Mouse (Mus musculus) MEL (cell line): ENCODE measurements around the gene Cela2a. TPM values are rescaled to one million over a fixed set of nuclear protein-coding genes. Genes with fewer than 3 reads are reported as not detected.
A peak's percentile ranks its signal among the peaks of the same experiment; 100 is the strongest.

Experiments used
- DNase-seq: peaks from one replicate; pipeline ENCODE4 v3.0.0; 2011; ENCODE audit warnings: low read depth, low spot score
- H3K27ac ChIP-seq: 2 replicates; pipeline ENCODE4 v1.5.1; 2012; ENCODE audit warnings: low read depth, mild to moderate bottlenecking, control low read depth, low read length, moderate library complexity; ENCODE audit not compliant: control insufficient read depth
- H3K27me3 ChIP-seq, 2 experiments: fragments of 150-350 bp in 1 of 2; sonication (generic) in 1 of 2; 2 replicates each; pipeline ENCODE4 v1.6.1; 2012; ENCODE audit warnings: low read length in 2 of 2, mild to moderate bottlenecking in 2 of 2, improper control_type of control experiment in 1 of 2, moderate library complexity in 1 of 2; ENCODE audit not compliant: insufficient read depth in 2 of 2, control insufficient read depth in 1 of 2
- H3K36me3 ChIP-seq, 2 experiments: 2 replicates each; pipeline ENCODE4 v1.6.1; 2012 to 2014; ENCODE audit warnings: low read length in 2 of 2, improper control_type of control experiment in 1 of 2, inconsistent platforms in 1 of 2, mild to moderate bottlenecking in 1 of 2; ENCODE audit not compliant: insufficient read depth in 2 of 2, control insufficient read depth in 1 of 2
- H3K4me1 ChIP-seq, 2 experiments: fragments of 150-350 bp in 1 of 2; sonication (generic) in 1 of 2; 2 replicates each; pipeline ENCODE4 v1.6.1; 2012; ENCODE audit warnings: low read length in 2 of 2, improper control_type of control experiment in 1 of 2, mild to moderate bottlenecking in 1 of 2; ENCODE audit not compliant: insufficient read depth in 2 of 2, control insufficient read depth in 1 of 2
- H3K4me3 ChIP-seq, 2 experiments: fragments of 150-350 bp in 1 of 2; sonication (generic) in 1 of 2; 2 replicates each; pipeline ENCODE4 v1.5.1; 2012; ENCODE audit warnings: low read depth in 2 of 2, low read length in 2 of 2, mild to moderate bottlenecking in 2 of 2, moderate library complexity in 2 of 2, control low read depth in 1 of 2, improper control_type of control experiment in 1 of 2; ENCODE audit not compliant: control insufficient read depth in 1 of 2, insufficient read depth in 1 of 2
- H3K79me2 ChIP-seq: 2 replicates; pipeline ENCODE4 v1.6.1; 2012; ENCODE audit warnings: mild to moderate bottlenecking, low read length, moderate library complexity; ENCODE audit not compliant: control insufficient read depth, poor library complexity, insufficient read depth
- H3K9ac ChIP-seq: 2 replicates; pipeline ENCODE4 v1.6.1; 2012; ENCODE audit warnings: low read depth, mild to moderate bottlenecking, control low read depth, low read length, moderate library complexity; ENCODE audit not compliant: control insufficient read depth, poor library complexity, severe bottlenecking
- H3K9me3 ChIP-seq: fragments of 150-350 bp; sonication (generic); replicated peaks from 2 replicates; pipeline ENCODE4 v1.6.1; 2012; ENCODE audit warnings: mild to moderate bottlenecking, low read length, improper control_type of control experiment, moderate library complexity; ENCODE audit not compliant: insufficient read depth
- BHLHE40 ChIP-seq: IDR thresholded peaks from 2 replicates; pipeline ENCODE4 v1.6.1; 2012; ENCODE audit warnings: low read depth, mild to moderate bottlenecking, inconsistent platforms, low read length, improper control_type of control experiment, borderline replicate concordance
- CHD2 ChIP-seq: IDR thresholded peaks from 2 replicates; pipeline ENCODE4 v1.6.1; 2011; ENCODE audit warnings: low read length, improper control_type of control experiment
- E2F4 ChIP-seq: IDR thresholded peaks from 2 replicates; pipeline ENCODE4 v1.6.1; 2011; ENCODE audit warnings: low read depth, low read length, improper control_type of control experiment, borderline replicate concordance
- ETS1 ChIP-seq: IDR thresholded peaks from 2 replicates; pipeline ENCODE4 v1.6.1; 2012; ENCODE audit warnings: low read depth, mild to moderate bottlenecking, inconsistent platforms, low read length, improper control_type of control experiment, moderate library complexity
- GABPA ChIP-seq: IDR thresholded peaks from 2 replicates; pipeline ENCODE4 v1.6.1; 2012; ENCODE audit warnings: low read depth, mild to moderate bottlenecking, inconsistent platforms, low read length, improper control_type of control experiment, moderate library complexity
- JUND ChIP-seq: IDR thresholded peaks from 2 replicates; pipeline ENCODE4 v1.6.1; 2011; ENCODE audit warnings: low read depth, mild to moderate bottlenecking, improper control_type of control experiment, low read length
- KAT2A ChIP-seq: conservative IDR thresholded peaks from 2 replicates; pipeline ENCODE4 v1.6.1; 2012; ENCODE audit warnings: low read depth, low read length, improper control_type of control experiment, inconsistent platforms
- MAFK ChIP-seq: IDR thresholded peaks from 2 replicates; pipeline ENCODE4 v1.6.1; 2011; ENCODE audit warnings: low read depth, mild to moderate bottlenecking, low read length, improper control_type of control experiment, borderline replicate concordance
- MAX ChIP-seq: IDR thresholded peaks from 2 replicates; pipeline ENCODE4 v1.6.1; 2011; ENCODE audit warnings: low read length, improper control_type of control experiment
- MAZ ChIP-seq: IDR thresholded peaks from 2 replicates; pipeline ENCODE4 v1.6.1; 2012; ENCODE audit warnings: low read depth, mild to moderate bottlenecking, inconsistent platforms, low read length, improper control_type of control experiment
- MEF2A ChIP-seq: IDR thresholded peaks from 2 replicates; pipeline ENCODE4 v1.6.1; 2014; ENCODE audit warnings: low read depth, mild to moderate bottlenecking, inconsistent platforms, low read length, improper control_type of control experiment; ENCODE audit not compliant: poor library complexity, insufficient replicate concordance, severe bottlenecking; ENCODE audit errors: extremely low read depth
- MXI1 ChIP-seq: IDR thresholded peaks from 2 replicates; pipeline ENCODE4 v1.6.1; 2011; ENCODE audit warnings: mild to moderate bottlenecking, low read depth, low read length, improper control_type of control experiment
- MYB ChIP-seq: IDR thresholded peaks from 2 replicates; pipeline ENCODE4 v1.6.1; 2011; ENCODE audit warnings: mild to moderate bottlenecking, low read depth, low read length, improper control_type of control experiment
- MYC ChIP-seq: IDR thresholded peaks from 2 replicates; pipeline ENCODE4 v1.6.1; 2011; ENCODE audit warnings: low read depth, mild to moderate bottlenecking, low read length, improper control_type of control experiment, moderate library complexity
- POLR2A ChIP-seq, 2 experiments: IDR thresholded peaks; 2 replicates each; pipeline ENCODE4 v1.6.1; 2011 to 2012; ENCODE audit warnings: low read length in 2 of 2, mild to moderate bottlenecking in 2 of 2, control low read depth in 1 of 2, improper control_type of control experiment in 1 of 2, low read depth in 1 of 2, moderate library complexity in 1 of 2; ENCODE audit not compliant: control insufficient read depth in 1 of 2, insufficient read depth in 1 of 2, poor library complexity in 1 of 2
- POLR2AphosphoS2 ChIP-seq: IDR thresholded peaks from 2 replicates; pipeline ENCODE4 v1.6.1; 2011; ENCODE audit warnings: low read length, improper control_type of control experiment
- RAD21 ChIP-seq: IDR thresholded peaks from 2 replicates; pipeline ENCODE4 v1.6.1; 2011; ENCODE audit warnings: mild to moderate bottlenecking, low read depth, low read length, improper control_type of control experiment
- RCOR1 ChIP-seq: IDR thresholded peaks from 2 replicates; pipeline ENCODE4 v1.6.1; 2012; ENCODE audit warnings: low read depth, mild to moderate bottlenecking, inconsistent platforms, low read length, improper control_type of control experiment
- SIN3A ChIP-seq: IDR thresholded peaks from 2 replicates; pipeline ENCODE4 v1.6.1; 2012; ENCODE audit warnings: low read length, improper control_type of control experiment, inconsistent platforms
- UBTF ChIP-seq: IDR thresholded peaks from 2 replicates; pipeline ENCODE4 v1.6.1; 2012; ENCODE audit warnings: low read depth, mild to moderate bottlenecking, inconsistent platforms, low read length, improper control_type of control experiment, moderate library complexity, borderline replicate concordance; ENCODE audit not compliant: insufficient read depth
- ZNF384 ChIP-seq: IDR thresholded peaks from 2 replicates; pipeline ENCODE4 v1.6.1; 2012; ENCODE audit warnings: low read depth, mild to moderate bottlenecking, inconsistent platforms, low read length, improper control_type of control experiment
- polyA plus RNA-seq, 2 experiments: library from polyadenylated mRNA; stranded (reverse) in 1 of 2; unstranded in 1 of 2; fragments of >175 nt in 1 of 2; fragments of >200 nt in 1 of 2; gene quantifications; 2 replicates each; pipeline versions ENCODE4 v1.2.1 to v1.2.4; 2012; ENCODE audit warnings: low replicate concordance in 2 of 2, low read depth in 1 of 2; ENCODE audit not compliant: insufficient read length in 2 of 2, insufficient read depth in 1 of 2, missing spikeins in 1 of 2
- total RNA-seq: library from RNA; depleted of rRNA; stranded (reverse); fragments of 300-350 nt; gene quantifications from 2 replicates; pipeline ENCODE4 v1.2.3, GENCODE M21; 2012

Cela2a gene
- total and polyA plus RNA-seq, 3 experiments = not detected

DNA sequence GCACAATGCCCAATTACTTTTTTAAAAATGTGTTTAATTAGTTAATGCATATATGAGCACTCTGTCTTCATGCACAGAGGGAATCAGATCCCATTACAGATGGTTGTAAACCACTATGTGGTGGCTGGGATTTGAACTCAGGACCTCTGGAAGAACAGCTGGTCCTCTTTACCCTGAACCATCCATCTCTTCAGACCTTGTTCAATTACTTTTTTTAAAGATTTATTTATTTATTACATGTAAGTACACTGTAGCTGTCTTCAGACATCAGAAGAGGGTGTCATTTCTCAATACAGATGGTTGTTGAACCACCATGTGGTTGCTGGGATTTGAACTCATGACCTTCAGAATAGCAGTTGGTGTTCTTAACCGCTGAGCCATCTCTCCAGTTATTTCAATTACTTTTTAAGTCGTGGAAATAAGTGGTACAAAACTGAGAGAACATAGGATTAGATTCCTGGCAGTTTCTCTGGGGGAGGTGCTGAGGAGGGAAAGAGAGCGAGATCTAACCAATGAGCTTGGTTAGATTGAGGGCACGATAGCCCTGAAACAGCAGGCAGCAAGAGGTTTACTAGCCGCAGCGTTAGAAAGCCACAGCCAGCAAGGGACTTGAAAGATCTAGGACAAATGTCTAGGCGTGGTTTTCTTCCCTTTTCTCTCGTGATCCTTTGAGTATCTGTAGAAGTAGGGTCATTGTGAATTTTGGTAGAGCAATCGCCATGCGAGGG, 33.2 kb downstream of the Cela2a start (continued):
- peak; percentile 65 for TF ChIP-seq ETS1
- no peak for TF ChIP-seq JUND
- no peak for TF ChIP-seq ZNF384
- TF ChIP-seq RCOR1 = no peak
- TF ChIP-seq MXI1 = peak; percentile 54; the same call in 1 of the 2 replicates
- TF ChIP-seq BHLHE40 = 0 out of 2 replicates have a peak, but pooled peaks have one; percentile 31
- no peak for TF ChIP-seq E2F4
- no peak for TF ChIP-seq GABPA
- no peak for TF ChIP-seq KAT2A
- TF ChIP-seq MYB = no peak; the same call in 1 of the 2 replicates
- TF ChIP-seq MAFK = no peak
- no peak for TF ChIP-seq UBTF
- TF ChIP-seq POLR2AphosphoS2 = peak; percentile 67; the same call in 1 of the 2 replicates
- peak in 1 of 2 experiments; percentile 79; a peak in 3 of 4 replicates for TF ChIP-seq POLR2A (IDR thresholded peaks at IDR 0.05; ENCODE audit: control insufficient read depth in 1 of 2, insufficient read depth in 1 of 2, low read depth in 1 of 2, low read length in 2 of 2, poor library complexity in 1 of 2)
- TF ChIP-seq MYC = no peak; the same call in 1 of the 2 replicates

DNA sequence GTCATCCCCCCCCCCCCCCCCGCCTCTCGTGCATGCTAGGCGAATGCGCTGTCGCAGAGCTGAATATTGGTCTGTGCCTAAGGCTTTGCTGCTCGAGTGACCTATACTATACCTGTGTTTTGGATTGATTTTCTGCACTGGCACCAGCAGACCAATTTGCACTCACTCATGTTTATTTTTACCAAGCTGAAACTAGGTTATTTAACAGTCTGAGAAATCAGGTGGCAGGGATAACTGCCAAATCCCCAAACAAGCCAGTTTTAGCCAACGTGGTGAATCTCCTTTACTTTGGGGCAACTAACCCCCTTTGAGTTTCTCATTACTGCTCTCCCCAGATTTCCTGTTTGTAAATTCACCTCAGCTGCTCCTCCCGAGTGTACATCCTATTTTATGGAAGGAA, 34.0 kb downstream of the Cela2a start:
- Histone ChIP-seq H3K4me1 (peaks cover 6 to 8% of the 10 kb centered on the region in 2 experiments), H3K4me3 (no peak overlapping the region), H3K9me3 (no peaks in the 10 kb centered on the region), H3K27me3 (no peaks in the 10 kb centered on the region), H3K27ac (no peak overlapping the region), H3K79me2 (peaks cover 2% of the 10 kb centered on the region; the same call in 1 of the 2 replicates), H3K9ac (no peak overlapping the region), H3K36me3 (peaks cover 0 to 6% of the 10 kb centered on the region in 2 experiments; a peak in 2 of 4 replicates)
- DNase-seq = peak; percentile 18
- TF ChIP-seq CHD2 = no peak
- TF ChIP-seq MXI1 = no peak
- no peak for TF ChIP-seq SIN3A
- TF ChIP-seq MAZ = no peak
- TF ChIP-seq RAD21 = no peak
- no peak for TF ChIP-seq BHLHE40
- no peak for TF ChIP-seq ZNF384
- no peak for TF ChIP-seq MAX
- no peak for TF ChIP-seq GABPA
- TF ChIP-seq MEF2A = no peak
